8 mouse cellular contexts compared by ENCODE assay signal in the genomic region with DNA sequence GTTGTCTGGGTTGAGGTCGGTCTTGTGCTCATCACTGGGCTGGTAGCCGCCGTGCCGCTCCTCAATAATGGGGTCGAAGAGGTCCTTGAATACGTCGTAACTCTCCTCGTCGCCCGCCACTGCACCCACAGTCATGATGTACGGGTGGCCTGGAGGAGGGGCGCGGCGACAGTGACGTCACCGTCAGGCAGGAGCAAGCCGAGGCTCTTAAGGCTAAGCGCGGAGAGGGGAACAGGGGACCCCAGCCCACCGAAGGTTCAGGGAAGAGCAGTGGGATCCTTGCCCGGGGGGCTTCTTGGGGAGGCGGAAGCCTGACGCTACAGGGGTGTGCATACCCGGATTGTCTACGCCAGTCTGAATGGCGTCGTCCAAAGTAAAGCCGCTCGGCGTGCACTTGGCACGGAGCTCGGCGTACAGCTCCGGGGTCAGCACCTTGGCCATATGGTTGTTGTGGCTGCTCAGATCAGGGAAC. TPM values are rescaled to one million over a fixed set of nuclear protein-coding genes. Genes with fewer than 3 reads are reported as not detected.
A peak's percentile ranks its signal among the peaks of the same experiment; 100 is the strongest.
DNase-seq lines count a peak whose midpoint lies in the region; ATAC-seq and TF ChIP-seq lines count a peak whose summit lies in the region.

No protein-coding gene starts in this region.

- no peak overlapping the region for H3K27ac ChIP-seq in bone marrow, adult 2 months (ENCODE audit: control insufficient read depth, insufficient read depth, low read depth, low read length, poor library complexity)
- H3K27ac ChIP-seq in embryonic fibroblast, embryonic 13.5 days (ENCODE audit: insufficient read depth, low read length) = no peak overlapping the region
- peak overlapping the region; percentile 76 for H3K27ac ChIP-seq in hindbrain, embryonic 11.5 days (ENCODE audit: low read depth, low read length)
- peak overlapping the region; percentile 99 for H3K27ac ChIP-seq in left cerebral cortex, adult 2 months
- peak overlapping the region; percentile 66 for H3K27ac ChIP-seq in macrophage

- H3K9me3 ChIP-seq in hindbrain, embryonic 11.5 days (ENCODE audit: control insufficient read depth, low read length) = no peaks in the 10 kb centered on the region

- peak; percentile 62 for DNase-seq in ES-CJ7 (ENCODE audit: low read depth, low spot score)
- peak; percentile 79 for DNase-seq in hindbrain, embryonic 11.5 days (ENCODE audit: low spot score)
- peak; percentile 79 for DNase-seq in left cerebral cortex, adult 2 months (ENCODE audit: extremely low spot score in 1 of 2, low spot score in 2 of 2)
- peak; percentile 82 for DNase-seq in right cerebral cortex, postnatal 25 days
- DNase-seq in spleen, postnatal 36 days (ENCODE audit: low spot score in 2 of 2) = no peak

- no peaks in the 10 kb centered on the region for H3K27me3 ChIP-seq in hindbrain, embryonic 11.5 days (ENCODE audit: control insufficient read depth, insufficient read depth, low read length)

- TF ChIP-seq POLR2A in bone marrow, adult 2 months (IDR thresholded peaks at IDR 0.05; ENCODE audit: borderline replicate concordance, control insufficient read depth, low read depth, low read length) = no peak
- no peak for TF ChIP-seq POLR2A in embryonic fibroblast, embryonic 13.5 days (IDR thresholded peaks at IDR 0.05; ENCODE audit: low read depth, low read length)

- ATAC-seq in hindbrain, embryonic 11.5 days (ENCODE audit: low FRiP score) = peak; percentile 47

- no peak for TF ChIP-seq CTCF in bone marrow, adult 2 months (IDR thresholded peaks at IDR 0.05; ENCODE audit: control insufficient read depth, insufficient read depth, low read length)
- TF ChIP-seq CTCF in embryonic fibroblast, embryonic 13.5 days (IDR thresholded peaks at IDR 0.05; ENCODE audit: borderline replicate concordance, insufficient read depth, low read length) = no peak
- TF ChIP-seq CTCF in left cerebral cortex, adult 2 months (IDR thresholded peaks at IDR 0.05) = no peak

- H3K4me3 ChIP-seq in bone marrow, adult 2 months (replicated peaks; ENCODE audit: control insufficient read depth, low read depth, low read length) = peak overlapping the region; percentile 26
- peak overlapping the region; percentile 56 for H3K4me3 ChIP-seq in embryonic fibroblast, embryonic 13.5 days (ENCODE audit: insufficient read depth, low read length)
- H3K4me3 ChIP-seq in hindbrain, embryonic 11.5 days (ENCODE audit: low read depth, low read length) = peak overlapping the region; percentile 81
- H3K4me3 ChIP-seq in left cerebral cortex, adult 2 months = peak overlapping the region; percentile 100
- peak overlapping the region; percentile 73 for H3K4me3 ChIP-seq in macrophage (ENCODE audit: inconsistent target)

- H3K36me3 ChIP-seq in hindbrain, embryonic 11.5 days (ENCODE audit: control insufficient read depth, insufficient read depth, low read length) = no peaks in the 10 kb centered on the region
- H3K36me3 ChIP-seq in macrophage (ENCODE audit: inconsistent target) = no peaks in the 10 kb centered on the region

- 2% methylated on average over 34 of the region's 34 CpGs for WGBS in bone marrow, adult 2 months
- WGBS in hindbrain, embryonic 11.5 days = under 1% methylated on average over 34 of the region's 34 CpGs
- WGBS in macrophage (ENCODE audit: missing documents) = 2% methylated on average over 34 of the region's 34 CpGs

- intact Hi-C loops in left cerebral cortex, adult 2 months (cut with DNase I) = no loop called here

- H3K9ac ChIP-seq in hindbrain, embryonic 11.5 days (ENCODE audit: low read depth, low read length) = peak overlapping the region; percentile 96

- H3K4me2 ChIP-seq in hindbrain, embryonic 11.5 days (replicated peaks; ENCODE audit: low read depth, low read length) = peak overlapping the region; percentile 93

- peaks cover 22% of the 10 kb centered on the region for H3K79me2 ChIP-seq in macrophage (ENCODE audit: inconsistent target)

- H3K4me1 ChIP-seq in bone marrow, adult 2 months (ENCODE audit: control insufficient read depth, insufficient read depth, low read length) = no peaks in the 10 kb centered on the region
- H3K4me1 ChIP-seq in embryonic fibroblast, embryonic 13.5 days (ENCODE audit: control insufficient read depth, insufficient read depth, low read length) = peaks cover 3% of the 10 kb centered on the region
- H3K4me1 ChIP-seq in hindbrain, embryonic 11.5 days (replicated peaks; ENCODE audit: control insufficient read depth, insufficient read depth, low read length) = peaks cover 6% of the 10 kb centered on the region; the same call in 1 of the 2 replicates

RNA-seq across cellular contexts. Expression of a gene that starts 0.7 kb away (rescaled TPM):
- polyA plus RNA-seq in bone marrow, adult 2 months (2011; ENCODE audit: insufficient read depth, insufficient read length, low replicate concordance, missing spikeins) = 28.6 and 38.4 TPM in 2 replicates
- polyA plus RNA-seq in embryonic fibroblast, embryonic 13.5 days (2011; ENCODE audit: insufficient read length, low read depth, missing spikeins) = 43.8 and 84.3 TPM in 2 replicates
- polyA plus RNA-seq in hindbrain, embryonic 11.5 days (2014; fragmentation: Nextera tagmentation; extraction: Ambion mirVana) = 2,103 and 2,160 TPM in 2 replicates
- total RNA-seq in left cerebral cortex, adult 2 months (2021) = 1,000 to 10,000 TPM; 1,837 to 1,872 TPM
- total RNA-seq in macrophage (2018; cell fraction: chromatin; rRNA removed) = 100 to 1,000 TPM in 5 of 26 experiments, 10 to 100 TPM in 18, 1 to 10 TPM in 3; 3.7 to 154 (median 33.6) TPM
- total RNA-seq in macrophage (2018; cell fraction: cytosol; rRNA removed) = 100 to 1,000 TPM; 119 to 258 (median 181) TPM
- total RNA-seq in macrophage (2018; cell fraction: nucleus; rRNA removed) = 100 to 1,000 TPM in 7 of 26 experiments, 10 to 100 TPM in 19; 17.8 to 207 (median 69.1) TPM
- 135 to 330 TPM (median 190 TPM) in 3 replicates for polyA plus RNA-seq in macrophage (2018)

RNA-seq across cellular contexts. Expression of a gene that starts 6.4 kb away (rescaled TPM):
- 4.2 and 11.0 TPM in 2 replicates for polyA plus RNA-seq in bone marrow, adult 2 months (2011; ENCODE audit: insufficient read depth, insufficient read length, low replicate concordance, missing spikeins)
- 9.0 and 13.0 TPM in 2 replicates for polyA plus RNA-seq in embryonic fibroblast, embryonic 13.5 days (2011; ENCODE audit: insufficient read length, low read depth, missing spikeins)
- 4.5 and 5.0 TPM in 2 replicates for polyA plus RNA-seq in hindbrain, embryonic 11.5 days (2014; fragmentation: Nextera tagmentation; extraction: Ambion mirVana)
- total RNA-seq in left cerebral cortex, adult 2 months (2021) = 10 to 100 TPM; 18.9 to 20.2 TPM
- total RNA-seq in macrophage (2018; cell fraction: chromatin; rRNA removed) = 10 to 100 TPM in 4 of 26 experiments, 1 to 10 TPM in 22; 1.3 to 13.3 (median 5.5) TPM
- 1 to 10 TPM; 2.4 to 8.1 (median 4.7) TPM for total RNA-seq in macrophage (2018; cell fraction: cytosol; rRNA removed)
- total RNA-seq in macrophage (2018; cell fraction: nucleus; rRNA removed) = 10 to 100 TPM in 3 of 26 experiments, 1 to 10 TPM in 23; 1.4 to 22.2 (median 4.6) TPM
- polyA plus RNA-seq in macrophage (2018) = 3.4 to 25.1 TPM (median 4.4 TPM) in 3 replicates

RNA-seq across cellular contexts. Expression of a gene that starts 41.6 kb away (rescaled TPM):
- polyA plus RNA-seq in bone marrow, adult 2 months (2011; ENCODE audit: insufficient read depth, insufficient read length, low replicate concordance, missing spikeins) = 4.4 and 7.7 TPM in 2 replicates
- polyA plus RNA-seq in embryonic fibroblast, embryonic 13.5 days (2011; ENCODE audit: insufficient read length, low read depth, missing spikeins) = 29.3 and 35.9 TPM in 2 replicates
- 61.5 and 63.3 TPM in 2 replicates for polyA plus RNA-seq in hindbrain, embryonic 11.5 days (2014; fragmentation: Nextera tagmentation; extraction: Ambion mirVana)
- total RNA-seq in left cerebral cortex, adult 2 months (2021) = 10 to 100 TPM; 60.9 to 61.8 TPM
- 10 to 100 TPM in 5 of 26 experiments, 1 to 10 TPM in 21; 1.9 to 11.0 (median 6.1) TPM for total RNA-seq in macrophage (2018; cell fraction: chromatin; rRNA removed)
- 10 to 100 TPM; 10.4 to 21.8 (median 16.3) TPM for total RNA-seq in macrophage (2018; cell fraction: cytosol; rRNA removed)
- 10 to 100 TPM in 16 of 26 experiments, 1 to 10 TPM in 10; 6.3 to 21.7 (median 11.4) TPM for total RNA-seq in macrophage (2018; cell fraction: nucleus; rRNA removed)
- 17.0 to 24.0 TPM (median 23.4 TPM) in 3 replicates for polyA plus RNA-seq in macrophage (2018)

RNA-seq across cellular contexts. Expression of a gene that starts 41.6 kb away (rescaled TPM):
- polyA plus RNA-seq in bone marrow, adult 2 months (2011; ENCODE audit: insufficient read depth, insufficient read length, low replicate concordance, missing spikeins) = 15.1 and 16.8 TPM in 2 replicates
- 29.9 and 38.2 TPM in 2 replicates for polyA plus RNA-seq in embryonic fibroblast, embryonic 13.5 days (2011; ENCODE audit: insufficient read length, low read depth, missing spikeins)
- 52.5 and 54.2 TPM in 2 replicates for polyA plus RNA-seq in hindbrain, embryonic 11.5 days (2014; fragmentation: Nextera tagmentation; extraction: Ambion mirVana)
- 10 to 100 TPM; 36.2 to 38.8 TPM for total RNA-seq in left cerebral cortex, adult 2 months (2021)
- total RNA-seq in macrophage (2018; cell fraction: chromatin; rRNA removed) = 10 to 100 TPM in 19 of 26 experiments, 1 to 10 TPM in 7; 5.3 to 34.1 (median 17.7) TPM
- 10 to 100 TPM; 20.9 to 34.0 (median 27.7) TPM for total RNA-seq in macrophage (2018; cell fraction: cytosol; rRNA removed)
- 10 to 100 TPM in 14 of 26 experiments, 1 to 10 TPM in 12; 4.4 to 26.4 (median 12.6) TPM for total RNA-seq in macrophage (2018; cell fraction: nucleus; rRNA removed)
- polyA plus RNA-seq in macrophage (2018) = 25.8 to 45.9 TPM (median 27.0 TPM) in 3 replicates

Comparison
In these comparisons a context has a peak if more than half of its experiments do, and no peak if none do; other contexts are left out.
1. DNase-seq: peak in ES-CJ7 (single experiment), hindbrain, embryonic 11.5 days (single experiment), left cerebral cortex, adult 2 months (2 of 2) and right cerebral cortex, postnatal 25 days (single experiment); none in spleen, postnatal 36 days (0 of 2).
2. H3K27ac ChIP-seq: peak in hindbrain, embryonic 11.5 days (single experiment), left cerebral cortex, adult 2 months (single experiment) and macrophage (single experiment); none in bone marrow, adult 2 months (single experiment) and embryonic fibroblast, embryonic 13.5 days (single experiment).
3. H3K4me3 ChIP-seq: peak in every context shown above with its lines; median percentile 100 in left cerebral cortex, adult 2 months; 81 in hindbrain, embryonic 11.5 days; 73 in macrophage; 56 in embryonic fibroblast, embryonic 13.5 days; 26 in bone marrow, adult 2 months.